Mouse (Mus musculus) activated CD4-positive, CD25-positive, alpha-beta regulatory T cell, adult 4 months (primary cell): ENCODE results near the gene Macf1. TPM values are rescaled to one million over a fixed set of nuclear protein-coding genes. Genes with fewer than 3 reads are reported as not detected.
"Not testable (repeated sequence)": the region's sequence is repeated elsewhere in the genome, so short reads cannot be mapped to it uniquely, and the experiment has no call there.

Source experiments
- ATAC-seq: one replicate; pipeline ENCODE4 v1.8.0; 2017
- polyA plus RNA-seq, 2 experiments: library from polyadenylated mRNA; unstranded; fragments of 100-300 nt; shearing (Covaris generic); gene quantifications; one replicate each; pipeline ENCODE4 v1.2.1; 2017

Gene Macf1
- polyA plus RNA-seq, 2 experiments from 2014 or later = 141 to 142 TPM

DNA sequence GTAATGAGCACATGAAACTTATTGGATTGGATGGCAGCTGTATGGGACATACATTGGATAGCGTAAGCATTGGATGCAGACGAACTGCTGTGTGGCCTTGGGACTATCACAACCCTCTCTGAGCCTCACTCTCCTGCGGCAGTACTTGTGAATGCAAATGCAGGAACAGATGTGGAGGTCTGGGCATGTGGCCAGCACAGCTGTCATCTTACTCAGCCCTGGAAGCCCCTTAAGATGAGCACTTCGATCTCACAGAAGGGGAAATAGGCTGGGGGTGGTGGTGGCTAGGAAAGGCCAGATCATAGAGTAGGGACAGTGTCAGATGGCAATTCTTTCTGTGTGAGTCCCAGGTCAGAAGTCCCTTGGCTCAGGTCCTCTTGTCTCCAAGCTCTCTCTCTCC, 346.5 kb downstream of the Macf1 start:
- ATAC-seq = no peak

DNA sequence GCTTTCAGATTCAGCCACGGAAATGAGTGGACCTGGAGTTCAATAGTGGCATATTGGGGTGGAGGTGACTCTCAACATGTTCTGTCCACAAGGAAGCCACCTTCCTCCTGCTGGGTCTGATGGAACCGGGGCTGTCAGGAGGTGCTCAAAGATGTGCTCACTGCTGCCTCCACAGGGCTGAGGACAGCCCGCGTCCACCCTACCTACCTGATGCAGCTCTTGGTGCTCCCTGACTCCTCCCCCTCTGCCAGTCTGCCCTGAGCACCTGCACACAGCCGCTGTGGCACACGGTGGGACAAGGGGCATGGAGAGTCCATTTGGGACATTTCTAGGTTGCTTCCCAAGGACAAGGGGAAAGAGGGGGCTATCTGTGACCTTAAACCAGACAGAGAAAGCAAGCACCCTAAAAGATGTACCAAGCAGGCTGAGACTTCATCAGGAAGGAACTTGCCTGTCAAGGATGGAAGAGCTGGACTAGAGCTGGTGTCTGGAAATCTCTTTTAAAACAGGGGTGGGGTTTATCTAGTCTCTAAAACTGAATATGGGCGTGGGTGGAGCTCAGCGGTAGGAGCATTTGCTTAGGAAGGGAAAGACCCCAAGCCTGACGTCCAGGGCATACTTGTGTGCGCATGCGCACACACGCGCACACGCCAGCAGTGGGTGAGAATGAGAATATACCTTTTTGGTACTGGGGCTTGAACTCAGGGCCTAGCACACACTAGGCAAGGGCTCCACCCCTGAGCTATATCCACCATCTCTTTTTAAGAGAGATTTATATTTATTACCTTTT, 348.2 kb downstream of the Macf1 start:
- no peak for ATAC-seq

DNA sequence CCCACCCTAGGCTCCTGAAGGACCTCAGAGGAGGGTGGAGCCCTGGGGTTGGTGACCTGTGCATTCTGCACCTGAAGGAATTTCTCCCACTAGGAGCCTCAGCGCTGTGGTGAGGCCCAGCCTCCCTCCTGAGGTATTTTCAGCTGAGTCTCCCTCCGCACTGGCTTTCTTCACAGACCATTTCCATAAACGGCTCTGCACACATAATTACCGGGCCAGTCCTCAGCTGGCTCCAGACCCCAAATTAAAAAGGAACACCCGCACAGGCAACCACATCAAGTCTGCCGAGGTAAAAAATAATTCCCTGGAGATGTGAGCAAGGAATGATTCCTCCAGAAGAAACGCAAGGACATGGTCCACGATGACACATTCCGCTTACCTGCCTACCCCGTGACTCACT, 348.9 kb downstream of the Macf1 start:
- not testable (repeated sequence) for ATAC-seq

DNA sequence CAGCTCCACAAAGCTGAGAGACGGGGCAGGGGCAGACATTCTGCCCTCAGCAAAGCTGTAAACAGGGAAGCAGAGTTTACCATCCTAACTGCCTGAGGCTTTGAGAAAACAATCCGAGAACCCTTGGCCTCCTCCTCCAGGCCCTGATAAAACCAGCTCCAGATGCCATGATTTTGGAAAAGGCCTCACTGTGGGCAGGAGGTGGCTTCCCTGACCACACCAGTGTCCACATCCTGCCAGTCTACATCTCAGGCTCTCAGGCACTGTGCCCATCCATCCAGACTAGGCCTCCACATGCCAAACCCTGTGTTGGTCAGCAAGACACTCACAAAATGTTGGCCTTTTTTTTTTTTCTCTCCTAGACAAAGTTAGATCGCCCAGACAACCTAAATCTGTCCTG, 350.0 kb downstream of the Macf1 start:
- no peak for ATAC-seq

DNA sequence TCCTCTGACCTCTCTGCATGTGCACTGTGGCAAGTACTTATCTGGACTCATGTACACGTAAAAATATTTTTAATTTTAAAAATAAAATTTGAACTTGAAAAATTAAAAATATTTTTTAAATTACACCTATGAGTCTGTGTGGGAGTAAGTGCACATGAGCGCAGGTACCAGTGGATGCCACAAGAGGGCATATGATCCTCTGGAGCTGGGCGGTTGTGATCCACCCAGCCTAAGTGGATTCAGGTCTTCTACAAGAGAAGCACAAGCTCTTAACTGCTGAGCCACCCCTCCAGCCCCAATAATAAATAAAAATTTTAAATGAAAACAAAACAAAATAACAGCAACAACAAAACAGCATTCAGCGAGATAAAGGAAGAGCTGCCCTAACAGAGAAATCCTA, 351.0 kb downstream of the Macf1 start:
- no peak for ATAC-seq

DNA sequence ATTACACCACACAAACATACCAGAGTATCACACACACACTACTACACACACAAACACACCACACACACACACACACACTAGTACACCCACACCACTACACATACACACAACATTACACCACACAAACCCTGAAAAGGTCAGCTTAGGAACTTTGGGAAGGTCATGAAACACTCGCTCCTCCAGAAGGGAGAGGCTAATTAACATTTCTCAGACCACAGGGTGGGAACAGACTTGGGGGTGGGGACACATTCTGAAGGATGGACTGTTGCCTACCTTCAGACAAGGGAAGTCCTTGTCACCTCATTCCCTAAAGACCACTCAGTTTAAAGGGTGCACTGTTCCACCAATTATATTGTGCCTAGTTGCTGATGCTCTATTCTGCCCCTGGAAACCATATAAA, 352.2 kb downstream of the Macf1 start:
- not testable (repeated sequence) for ATAC-seq

DNA sequence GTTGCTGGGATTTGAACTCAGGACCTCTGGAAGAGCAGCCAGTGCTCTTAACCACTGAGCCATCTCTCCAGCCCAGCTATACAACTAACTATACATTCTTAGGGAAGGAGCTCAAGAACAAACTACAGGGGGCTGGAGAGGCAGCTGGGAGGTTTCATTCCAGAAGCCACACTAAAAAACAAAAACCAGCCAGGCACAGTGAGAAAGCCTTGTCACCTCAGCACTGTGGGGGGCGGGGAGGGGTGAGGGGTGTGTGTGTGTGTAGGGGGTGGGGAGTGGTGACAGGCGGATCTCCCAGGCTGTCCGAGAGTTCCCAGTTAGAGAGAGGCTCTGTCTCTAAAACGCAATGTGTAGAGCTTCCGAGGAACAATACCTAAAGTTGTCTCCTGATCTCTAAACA, 352.8 kb downstream of the Macf1 start:
- no peak for ATAC-seq

DNA sequence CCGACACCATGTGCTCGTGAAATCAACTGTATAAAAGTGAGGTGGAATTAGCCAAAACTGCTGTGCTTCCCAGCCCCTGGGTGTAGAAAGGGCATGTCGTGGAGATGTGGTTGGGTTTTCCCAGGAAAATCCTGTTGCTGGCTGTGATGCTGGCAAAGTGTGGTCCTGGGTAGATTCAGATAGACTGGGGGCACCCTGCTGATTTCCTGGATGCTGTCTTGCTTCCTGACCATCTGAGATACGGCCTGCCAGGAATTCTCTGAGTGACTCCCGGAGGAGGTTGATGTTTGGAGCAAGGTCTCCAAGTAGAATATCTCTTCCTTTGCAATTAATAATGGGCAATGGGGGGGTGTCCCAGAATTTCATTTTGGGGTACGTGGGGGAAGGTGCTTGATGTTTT, 355.2 kb downstream of the Macf1 start:
- ATAC-seq = no peak

DNA sequence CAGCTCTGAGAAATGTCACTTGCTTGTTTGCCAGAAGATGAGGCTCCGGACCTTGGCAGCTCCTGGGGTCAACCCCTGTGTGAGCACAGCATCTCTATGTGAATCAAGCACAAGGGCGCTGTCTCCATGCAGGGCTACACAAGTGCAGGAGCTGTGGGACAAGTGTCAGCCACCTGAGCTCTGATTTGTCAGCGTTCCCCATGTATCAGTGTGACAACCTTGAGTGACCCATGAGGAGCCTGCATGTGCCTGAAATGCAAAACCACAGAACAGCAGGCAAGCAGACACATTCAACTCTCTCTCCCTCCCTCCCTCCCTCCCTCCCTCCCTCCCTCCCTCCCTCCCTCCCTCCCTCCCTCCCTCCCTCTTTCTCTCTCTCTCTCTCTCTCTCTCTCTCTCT, 356.5 kb downstream of the Macf1 start:
- ATAC-seq = no peak

DNA sequence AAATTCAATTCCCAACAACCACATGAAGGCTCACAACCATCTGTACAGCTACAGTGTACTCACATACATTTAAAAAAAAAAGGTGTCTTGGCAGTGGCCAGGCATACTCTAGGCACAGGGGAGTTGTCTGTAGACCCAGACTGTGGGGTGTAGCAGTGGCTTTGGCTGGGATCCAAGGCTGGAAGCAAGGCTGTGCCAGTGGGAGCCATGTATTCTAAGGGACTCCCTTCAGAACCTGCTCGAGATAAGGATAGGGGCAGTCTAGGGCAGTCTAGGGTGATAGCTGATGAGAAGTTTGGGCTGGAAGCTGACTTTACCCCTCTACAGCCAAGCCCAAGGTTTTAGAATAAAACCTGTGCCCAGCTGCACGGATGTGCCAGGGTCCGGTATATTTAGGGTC, 358.1 kb downstream of the Macf1 start:
- ATAC-seq = no peak

DNA sequence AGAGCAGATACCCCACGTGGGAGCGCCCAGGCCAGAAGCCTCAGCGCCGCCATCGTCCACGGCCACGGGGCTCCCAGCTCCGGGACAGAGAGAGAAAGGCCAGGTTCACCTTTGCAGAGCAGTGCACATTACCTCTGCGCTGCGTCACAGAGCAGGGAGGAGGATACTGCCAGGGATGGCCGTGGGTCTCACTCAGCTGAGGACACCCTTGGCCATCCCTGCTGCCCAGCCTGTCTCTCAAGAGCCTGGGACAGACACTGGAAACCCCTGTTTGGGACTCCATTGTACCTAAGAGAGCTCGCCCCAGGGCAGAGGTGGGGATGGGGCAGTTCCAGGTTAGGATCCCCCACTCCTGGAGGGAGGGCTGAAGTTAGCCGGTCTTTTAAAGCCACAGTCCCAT, 360.6 kb downstream of the Macf1 start, which contains the start of gene Oxct2a:
Oxct2a (minus strand) TSS at position 101 of the 400 bp plus-strand sequence.
- ATAC-seq = no peak

DNA sequence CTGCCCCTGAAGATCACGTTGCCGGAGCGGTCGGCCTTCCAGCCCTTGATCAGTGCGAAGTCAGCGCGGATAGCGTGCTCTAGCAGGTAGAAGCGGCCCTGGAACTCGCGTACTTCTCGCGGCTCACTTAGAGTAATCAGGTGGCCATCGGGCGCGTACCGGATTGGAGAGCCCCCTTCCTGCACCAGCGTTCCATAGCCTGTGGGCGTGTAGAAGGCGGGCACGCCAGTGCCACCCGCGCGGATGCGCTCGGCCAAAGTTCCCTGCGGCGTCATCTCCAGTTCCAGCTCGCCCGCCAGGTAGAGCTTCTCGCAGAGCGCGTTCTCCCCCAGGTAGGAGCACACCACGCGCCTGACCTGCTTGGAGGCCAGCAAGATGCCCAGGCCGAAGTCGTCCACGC, 361.2 kb downstream of the Macf1 start:
- ATAC-seq = not testable (repeated sequence)

DNA sequence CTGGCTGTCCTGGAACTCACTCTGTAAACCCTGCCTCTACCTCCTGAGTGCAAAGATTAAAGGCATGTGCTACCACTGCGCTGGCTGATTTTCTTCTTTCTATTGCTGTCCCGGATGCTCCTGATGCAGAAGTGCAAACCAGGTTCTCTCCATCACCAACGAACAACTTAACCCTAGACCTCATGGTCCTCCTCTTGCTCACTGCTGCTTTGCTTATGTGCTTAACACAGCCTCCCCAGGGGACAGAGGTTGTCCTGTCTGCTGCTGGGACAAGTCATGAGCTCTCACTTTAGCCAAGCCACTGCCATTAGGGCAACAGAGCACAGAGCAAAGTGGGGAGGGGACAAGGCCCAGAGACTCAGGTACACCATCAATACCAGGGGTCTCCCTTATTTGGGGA, 369.7 kb downstream of the Macf1 start:
- ATAC-seq = no peak

DNA sequence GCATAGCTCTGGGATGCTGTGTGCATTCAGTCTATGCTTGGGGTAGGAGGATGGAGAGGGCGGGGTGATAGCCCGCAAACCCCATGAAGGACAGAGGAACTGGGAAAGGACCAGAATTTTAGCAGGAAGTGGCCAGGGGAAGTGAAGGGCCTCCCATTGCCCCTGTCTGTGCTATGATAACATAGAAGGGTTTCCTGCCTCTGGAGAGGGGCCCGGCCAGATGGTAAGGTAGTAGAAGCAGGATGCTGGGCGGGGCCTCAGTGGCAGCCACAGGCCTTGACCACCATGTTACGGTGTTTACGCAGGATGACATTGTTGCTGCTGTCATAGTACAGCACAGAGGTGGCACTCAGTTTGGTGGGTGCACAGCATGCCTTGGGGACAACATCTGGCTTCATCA, 371.1 kb downstream of the Macf1 start:
- no peak for ATAC-seq

DNA sequence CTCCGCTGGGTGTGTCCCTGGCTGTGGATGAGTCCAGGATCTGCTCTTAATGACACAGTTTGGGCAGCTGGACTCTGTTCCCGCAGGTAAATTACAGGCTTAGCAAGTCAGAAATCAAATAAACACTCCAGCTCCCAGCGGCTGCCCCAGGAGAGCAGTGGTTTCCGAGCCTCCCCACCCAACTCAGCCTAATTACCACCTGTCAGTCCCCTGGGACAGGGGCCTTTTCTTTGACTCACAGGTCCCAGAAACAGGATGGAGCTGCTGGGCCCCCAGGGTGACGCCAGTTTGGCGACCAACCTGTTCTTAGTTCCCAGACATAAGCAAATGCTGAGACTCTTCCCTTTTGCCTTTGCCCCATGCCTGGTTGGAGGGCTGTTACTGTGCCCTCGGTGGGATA, 372.3 kb downstream of the Macf1 start:
- ATAC-seq = no peak

DNA sequence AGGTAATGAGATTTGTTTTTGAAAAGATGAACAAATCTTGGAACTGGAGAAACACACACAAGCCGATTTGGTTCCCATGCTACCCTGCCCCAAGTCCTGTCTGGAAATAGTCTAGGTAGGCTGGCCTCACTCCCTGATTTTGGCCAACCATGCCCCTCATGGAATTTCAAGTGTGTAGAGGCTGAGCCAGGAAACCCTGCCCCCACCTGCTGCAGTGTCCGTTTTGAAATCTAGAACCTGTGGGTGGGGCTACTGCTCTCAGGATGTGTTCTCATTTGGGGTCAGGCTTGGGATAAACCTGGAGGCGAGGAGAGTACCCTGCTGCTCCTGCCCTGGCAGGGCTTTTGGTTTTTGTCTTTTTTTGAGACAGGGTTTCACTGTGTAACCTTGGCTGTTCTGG, 375.9 kb downstream of the Macf1 start:
- ATAC-seq = no peak

DNA sequence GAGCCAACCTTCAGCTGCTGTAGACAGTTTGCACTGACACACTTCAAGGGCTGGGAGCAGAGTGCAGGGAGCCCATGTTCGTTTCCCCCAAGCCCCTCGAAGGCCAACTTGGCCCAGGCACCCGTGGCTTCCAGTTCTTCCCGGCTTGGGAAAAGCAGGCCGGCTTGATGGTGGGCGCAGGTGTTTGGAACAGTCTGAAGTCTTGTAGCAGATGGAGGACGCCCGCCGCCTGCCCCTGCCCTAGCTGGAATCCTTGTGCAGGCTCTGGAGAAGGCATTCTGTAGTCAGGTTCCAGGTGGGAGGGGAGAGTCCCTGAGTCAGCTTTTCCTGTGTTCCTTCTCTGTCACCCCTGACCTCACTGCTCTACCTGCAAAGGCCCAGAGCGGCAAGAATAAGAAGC, 377.2 kb downstream of the Macf1 start:
- no peak for ATAC-seq

DNA sequence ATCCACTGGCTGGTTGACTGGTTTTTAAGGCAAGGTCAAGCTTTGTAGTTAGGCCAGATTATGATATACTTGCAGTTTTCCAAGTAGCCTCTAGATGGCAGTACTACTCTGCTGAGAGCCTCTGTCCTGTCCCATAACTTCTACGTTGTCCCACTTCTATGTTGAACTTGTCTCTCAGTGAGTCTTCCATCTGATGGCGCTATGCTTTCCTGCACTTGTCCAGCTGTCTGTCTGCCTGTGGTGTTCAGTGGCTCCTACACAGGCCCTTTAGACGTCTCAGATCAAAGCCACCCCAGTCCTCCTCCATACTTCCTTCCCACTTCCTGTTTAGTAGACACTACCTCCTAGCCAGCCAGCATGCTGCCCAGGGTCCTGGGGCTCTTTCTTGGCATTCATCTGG, 378.4 kb downstream of the Macf1 start:
- peak; percentile 80 for ATAC-seq

Other genes with a start within 250 kb of the Macf1 start
- gene Ndufs5, start 33.8 kb upstream of the Macf1 start, polyA plus RNA-seq = 100 to 1,000 TPM; 148 to 159 TPM
- gene Akirin1, start 66.0 kb upstream of the Macf1 start, polyA plus RNA-seq = 10 to 100 TPM; 12.0 to 14.3 TPM
- under 1 TPM in 1 of 2 experiments, not detected in 1; 0.83 TPM for gene Rhbdl2, start 103.5 kb upstream of the Macf1 start, polyA plus RNA-seq
- gene 4933427I04Rik, start 175.3 kb upstream of the Macf1 start, polyA plus RNA-seq = not detected
- 10 to 100 TPM; 11.1 to 26.4 TPM for gene Mycbp, start 220.5 kb upstream of the Macf1 start, polyA plus RNA-seq
- gene Rragc, start 233.1 kb upstream of the Macf1 start, polyA plus RNA-seq = 1 to 10 TPM; 6.3 to 8.5 TPM
- gene 4930535I16Rik, start 233.7 kb upstream of the Macf1 start, polyA plus RNA-seq = not detected